Mouse (Mus musculus): ENCODE results near the gene Kat5. TPM values are rescaled to one million over a fixed set of nuclear protein-coding genes. Genes with fewer than 3 reads are reported as not detected.

Kat5 gene
- polyA plus RNA-seq, 1 experiment from 2014 or later: 79.7 TPM

Other genes starting within 250 kb of the Kat5 start
- 53.3 and 56.4 TPM in 2 replicates for gene Eif1ad, start 243.5 kb downstream of the Kat5 start, polyA plus RNA-seq (2015; fragmentation: Nextera tagmentation; extraction: Ambion mirVana)
- gene Banf1, start 243.1 kb downstream of the Kat5 start, polyA plus RNA-seq (2015; fragmentation: Nextera tagmentation; extraction: Ambion mirVana): 330 and 334 TPM in 2 replicates
- 72.1 and 73.0 TPM in 2 replicates for gene Sart1, start 221.5 kb downstream of the Kat5 start, polyA plus RNA-seq (2015; fragmentation: Nextera tagmentation; extraction: Ambion mirVana)
- gene Tsga10ip, start 207.7 kb downstream of the Kat5 start, polyA plus RNA-seq (2015; fragmentation: Nextera tagmentation; extraction: Ambion mirVana): 0.18 TPM in 1 of 2 replicates, not detected in the other
- 322 and 323 TPM in 2 replicates for gene Drap1, start 185.3 kb downstream of the Kat5 start, polyA plus RNA-seq (2015; fragmentation: Nextera tagmentation; extraction: Ambion mirVana)
- gene AI837181, start 185.1 kb downstream of the Kat5 start, polyA plus RNA-seq (2015; fragmentation: Nextera tagmentation; extraction: Ambion mirVana): 68.5 and 69.7 TPM in 2 replicates
- gene Fosl1, start 162.7 kb downstream of the Kat5 start, polyA plus RNA-seq (2015; fragmentation: Nextera tagmentation; extraction: Ambion mirVana): 0.48 TPM in 1 of 2 replicates, not detected in the other
- gene Ccdc85b, start 152.3 kb downstream of the Kat5 start, polyA plus RNA-seq (2015; fragmentation: Nextera tagmentation; extraction: Ambion mirVana): 9.6 and 10.2 TPM in 2 replicates
- 169 and 179 TPM in 2 replicates for gene Fibp, start 149.6 kb downstream of the Kat5 start, polyA plus RNA-seq (2015; fragmentation: Nextera tagmentation; extraction: Ambion mirVana)
- gene Ctsw, start 141.7 kb downstream of the Kat5 start, polyA plus RNA-seq (2015; fragmentation: Nextera tagmentation; extraction: Ambion mirVana): 5.0 and 5.8 TPM in 2 replicates
- gene Efemp2, start 136.3 kb downstream of the Kat5 start, polyA plus RNA-seq (2015; fragmentation: Nextera tagmentation; extraction: Ambion mirVana): 45.6 and 48.7 TPM in 2 replicates
- gene Mus81, start 121.8 kb downstream of the Kat5 start, polyA plus RNA-seq (2015; fragmentation: Nextera tagmentation; extraction: Ambion mirVana): 42.6 and 49.7 TPM in 2 replicates
- 3,676 and 3,692 TPM in 2 replicates for gene Cfl1, start 119.8 kb downstream of the Kat5 start, polyA plus RNA-seq (2015; fragmentation: Nextera tagmentation; extraction: Ambion mirVana)
- 0.58 TPM in 1 of 2 replicates, not detected in the other for gene 1700020D05Rik, start 106.5 kb downstream of the Kat5 start, polyA plus RNA-seq (2015; fragmentation: Nextera tagmentation; extraction: Ambion mirVana)
- 80.3 and 81.1 TPM in 2 replicates for gene Snx32, start 99.7 kb downstream of the Kat5 start, polyA plus RNA-seq (2015; fragmentation: Nextera tagmentation; extraction: Ambion mirVana)
- 0.21 TPM in 1 of 2 replicates, not detected in the other for gene Ovol1, start 49.6 kb downstream of the Kat5 start, polyA plus RNA-seq (2015; fragmentation: Nextera tagmentation; extraction: Ambion mirVana)
- gene Ap5b1, start 42.2 kb downstream of the Kat5 start, polyA plus RNA-seq (2015; fragmentation: Nextera tagmentation; extraction: Ambion mirVana): 2.2 and 2.9 TPM in 2 replicates
- 71.2 and 80.6 TPM in 2 replicates for gene Rnaseh2c, start 8.4 kb downstream of the Kat5 start, polyA plus RNA-seq (2015; fragmentation: Nextera tagmentation; extraction: Ambion mirVana)
- 30.1 and 35.2 TPM in 2 replicates for gene Rela, start 27.2 kb upstream of the Kat5 start, polyA plus RNA-seq (2015; fragmentation: Nextera tagmentation; extraction: Ambion mirVana)
- 15.0 and 15.4 TPM in 2 replicates for gene Sipa1, start 53.5 kb upstream of the Kat5 start, polyA plus RNA-seq (2015; fragmentation: Nextera tagmentation; extraction: Ambion mirVana)
- gene Map3k11, start 78.5 kb upstream of the Kat5 start, polyA plus RNA-seq (2015; fragmentation: Nextera tagmentation; extraction: Ambion mirVana): 11.6 and 14.4 TPM in 2 replicates
- 21.3 and 24.4 TPM in 2 replicates for gene Pcnx3, start 78.7 kb upstream of the Kat5 start, polyA plus RNA-seq (2015; fragmentation: Nextera tagmentation; extraction: Ambion mirVana)
- gene Kcnk7, start 94.1 kb upstream of the Kat5 start, polyA plus RNA-seq (2015; fragmentation: Nextera tagmentation; extraction: Ambion mirVana): 0.44 and 0.63 TPM in 2 replicates
- 6.7 and 10.1 TPM in 2 replicates for gene Ehbp1l1, start 116.1 kb upstream of the Kat5 start, polyA plus RNA-seq (2015; fragmentation: Nextera tagmentation; extraction: Ambion mirVana)
- gene Fam89b, start 119.4 kb upstream of the Kat5 start, polyA plus RNA-seq (2015; fragmentation: Nextera tagmentation; extraction: Ambion mirVana): 184 and 187 TPM in 2 replicates
- 10.6 and 11.2 TPM in 2 replicates for gene Ltbp3, start 130.7 kb upstream of the Kat5 start, polyA plus RNA-seq (2015; fragmentation: Nextera tagmentation; extraction: Ambion mirVana)
- 67.6 and 72.4 TPM in 2 replicates for gene Scyl1, start 161.2 kb upstream of the Kat5 start, polyA plus RNA-seq (2015; fragmentation: Nextera tagmentation; extraction: Ambion mirVana)

All from hindbrain, embryonic 13.5 days (tissue).